Mouse (Mus musculus): ENCODE measurements around the gene Mrpl41.

GRCm38 (mm10) chr2:24976960-24977359 lies 2.1 kb upstream of the Mrpl41 start:
- TF ChIP-seq CTCF (conservative IDR thresholded peaks at IDR 0.05; ENCODE audit: insufficient read depth, insufficient read length, low read depth, low read length) (no peak), POLR2A (IDR thresholded peaks at IDR 0.05; ENCODE audit: low read depth, low read length) (no peak)
